Mouse (Mus musculus) stomach, embryonic 16.5 days (tissue): ENCODE data around the gene Cep250. TPM values are rescaled to one million over a fixed set of nuclear protein-coding genes. Genes with fewer than 3 reads are reported as not detected.
"Not testable (repeated sequence)": the region's sequence is repeated elsewhere in the genome, so short reads cannot be mapped to it uniquely, and the experiment has no call there.

Experiments
- ATAC-seq: fragments of 200-750 bp; cut with Nextera tagmentation; 2 replicates; pipeline ENCODE4 v1.8.0; 2017; ENCODE audit warnings: moderate number of reproducible peaks, moderate TSS enrichment; ENCODE audit not compliant: insufficient read depth, low FRiP score
- H3K27ac ChIP-seq: fragments of 300-500 bp; sonication (generic); 2 replicates; pipeline ENCODE4 v1.5.1; 2014; ENCODE audit warnings: low read length
- H3K27me3 ChIP-seq: fragments of 300-500 bp; sonication (generic); 2 replicates; pipeline ENCODE4 v1.6.1; 2014; ENCODE audit warnings: low read length, control low read depth, mixed read lengths; ENCODE audit not compliant: control insufficient read depth, insufficient read depth
- H3K36me3 ChIP-seq: fragments of 300-500 bp; sonication (generic); 2 replicates; pipeline ENCODE4 v1.6.1; 2014; ENCODE audit warnings: low read length; ENCODE audit not compliant: control insufficient read depth, insufficient read depth
- H3K4me1 ChIP-seq: fragments of 300-500 bp; sonication (generic); 2 replicates; pipeline ENCODE4 v1.6.1; 2014; ENCODE audit warnings: low read length, control low read depth, mixed read lengths; ENCODE audit not compliant: control insufficient read depth, insufficient read depth
- H3K4me2 ChIP-seq: fragments of 300-500 bp; sonication (generic); 2 replicates; pipeline ENCODE4 v1.6.1; 2014; ENCODE audit warnings: low read depth, low read length, mixed read lengths
- H3K4me3 ChIP-seq: fragments of 300-500 bp; sonication (generic); replicated peaks from 2 replicates; pipeline ENCODE4 v1.5.1; 2014; ENCODE audit warnings: mild to moderate bottlenecking, low read length
- H3K9ac ChIP-seq: fragments of 300-500 bp; sonication (generic); 2 replicates; pipeline ENCODE4 v1.6.1; 2014; ENCODE audit warnings: low read length
- H3K9me3 ChIP-seq: fragments of 300-500 bp; sonication (generic); replicated peaks from 2 replicates; pipeline ENCODE4 v1.6.1; 2016; ENCODE audit warnings: low read length, control low read depth; ENCODE audit not compliant: control insufficient read depth
- WGBS: fragments of 180-500 bp; shearing (Covaris S2); extraction: QIAGEN DNeasy Blood & Tissue Kit; methylation state at CpG from one replicate; pipeline ENCODE4 v1.1.7; 2014; 5-methylcytosine and 5-hydroxymethylcytosine counted together
- polyA plus RNA-seq: library from polyadenylated mRNA; unstranded; fragments of >200 nt; fragmentation: Nextera tagmentation; extraction: Ambion mirVana; gene quantifications from 2 replicates; pipeline ENCODE4 v1.2.1, GENCODE M21; 2015

Gene Cep250
- polyA plus RNA-seq, result 12.3 and 16.3 TPM in 2 replicates

DNA sequence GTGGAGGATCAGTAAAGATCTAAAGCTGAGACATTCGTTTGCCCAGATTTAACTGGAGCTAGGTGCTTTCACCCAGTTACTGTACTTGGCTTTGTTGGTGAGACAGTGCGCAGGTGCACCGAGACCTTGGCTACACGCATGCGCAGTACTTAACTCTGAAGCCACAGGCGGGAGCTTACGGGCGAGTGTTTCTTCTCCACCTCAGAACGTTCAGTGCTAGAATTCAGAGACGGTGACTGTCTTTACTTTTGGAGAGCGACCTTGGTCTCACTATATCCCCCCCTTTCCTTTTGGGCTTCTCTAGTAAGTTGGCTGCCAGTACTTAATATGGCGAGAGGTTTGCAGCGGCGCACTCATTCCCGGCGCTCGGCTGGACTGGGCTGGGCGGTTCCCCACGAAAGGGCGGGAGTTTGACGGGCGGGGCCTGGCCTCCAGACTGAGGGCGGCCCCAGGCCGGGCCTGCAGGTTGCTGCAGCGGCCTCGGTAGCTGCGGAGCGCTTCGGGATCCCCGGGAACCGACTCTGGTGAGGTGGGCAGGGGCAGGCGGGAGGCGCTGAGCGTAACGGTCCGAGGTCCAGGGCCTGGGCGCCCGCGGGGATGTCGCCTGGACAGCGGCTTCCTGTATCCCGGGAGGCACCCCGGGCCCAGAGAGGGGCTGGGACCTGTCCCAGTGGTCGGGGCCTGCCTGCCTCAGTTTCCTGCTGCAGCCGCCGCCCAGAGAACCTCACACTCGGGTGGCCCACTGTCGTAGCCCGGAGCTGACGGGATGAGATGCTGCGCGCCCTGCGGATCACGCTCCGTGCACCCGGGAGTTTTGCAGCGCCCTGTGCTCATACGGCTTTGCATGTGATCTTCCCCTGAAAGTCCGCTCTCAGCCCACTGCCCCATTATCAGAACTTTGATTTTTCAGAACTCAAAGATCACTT, at the start of gene Cep250:
Cep250 (plus strand) TSS at position 325 of the 926 bp plus-strand sequence.
- under 1% methylated on average over 59 of the region's 59 CpGs for WGBS
- Histone ChIP-seq H3K27ac (peak within 1 kb of the TSS; percentile 82), H3K27me3 (no peaks in the 10 kb centered on the region), H3K36me3 (no peaks in the 10 kb centered on the region), H3K9me3 (no peaks in the 10 kb centered on the region), H3K4me3 (peak within 1 kb of the TSS; percentile 71), H3K9ac (peak within 1 kb of the TSS; percentile 90), H3K4me2 (peak within 1 kb of the TSS; percentile 54), H3K4me1 (peaks cover 6% of the 10 kb centered on the region; the same call in 1 of the 2 replicates)
- peak; percentile 98 for ATAC-seq

DNA sequence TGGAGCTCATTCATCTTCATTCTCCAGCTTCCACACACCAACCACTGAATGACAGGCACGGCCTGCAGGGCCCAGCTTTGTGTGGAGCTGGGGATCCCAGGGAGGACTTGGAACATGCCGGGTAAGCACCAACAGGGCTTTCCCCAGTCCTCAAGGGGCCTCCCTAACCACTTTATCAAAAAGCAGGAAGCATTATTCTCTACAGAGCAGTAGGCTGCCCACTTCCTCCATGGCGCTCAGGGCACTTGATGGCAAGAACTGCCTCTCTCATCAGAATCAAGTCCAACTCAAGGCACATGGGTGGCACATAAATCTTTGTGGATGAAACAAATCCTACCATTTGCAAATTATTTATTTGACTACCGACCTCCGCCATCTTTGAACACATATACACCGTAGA, 41.6 kb upstream of the Cep250 start:
- Histone ChIP-seq H3K36me3 (peaks cover 3% of the 10 kb centered on the region; the same call in 1 of the 2 replicates), H3K27me3 (no peaks in the 10 kb centered on the region)
- 85% methylated on average over 6 of the region's 6 CpGs for WGBS

DNA sequence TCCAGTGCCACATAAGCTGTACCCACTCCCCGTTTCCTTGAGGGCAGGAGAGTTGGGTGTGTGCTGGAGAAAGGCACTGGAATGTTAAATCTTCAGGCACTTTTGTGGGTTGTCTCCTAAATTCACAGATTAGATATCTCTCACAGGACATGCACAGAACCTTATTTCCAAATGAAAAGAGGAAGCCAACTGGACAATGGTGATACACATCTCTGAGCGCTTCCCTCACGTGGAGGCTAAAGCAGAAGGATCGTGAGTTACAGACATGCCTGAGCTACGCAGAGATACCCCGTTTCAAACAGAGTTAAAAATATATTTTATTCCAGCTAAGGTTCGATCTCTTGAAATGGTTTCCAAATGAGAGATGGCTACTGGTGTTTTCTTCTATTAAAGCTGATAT, 33.1 kb upstream of the Cep250 start:
- no peaks in the 10 kb centered on the region for H3K27me3 ChIP-seq
- H3K4me3 ChIP-seq, result no peak overlapping the region
- no peaks in the 10 kb centered on the region for H3K9me3 ChIP-seq
- H3K4me2 ChIP-seq, result no peak overlapping the region
- H3K36me3 ChIP-seq, result no peaks in the 10 kb centered on the region
- WGBS, result 93% methylated on average over 7 of the region's 7 CpGs
- H3K27ac ChIP-seq, result no peak overlapping the region
- ATAC-seq, result no peak
- H3K4me1 ChIP-seq, result no peaks in the 10 kb centered on the region
- no peak overlapping the region for H3K9ac ChIP-seq

More for the DNA sequence above, 41.6 kb upstream of the Cep250 start:
- no peak overlapping the region for H3K4me2 ChIP-seq
- no peak for ATAC-seq
- H3K9ac ChIP-seq, result no peak overlapping the region
- no peak overlapping the region for H3K27ac ChIP-seq
- H3K4me1 ChIP-seq, result no peaks in the 10 kb centered on the region
- H3K4me3 ChIP-seq, result no peak overlapping the region
- no peaks in the 10 kb centered on the region for H3K9me3 ChIP-seq

DNA sequence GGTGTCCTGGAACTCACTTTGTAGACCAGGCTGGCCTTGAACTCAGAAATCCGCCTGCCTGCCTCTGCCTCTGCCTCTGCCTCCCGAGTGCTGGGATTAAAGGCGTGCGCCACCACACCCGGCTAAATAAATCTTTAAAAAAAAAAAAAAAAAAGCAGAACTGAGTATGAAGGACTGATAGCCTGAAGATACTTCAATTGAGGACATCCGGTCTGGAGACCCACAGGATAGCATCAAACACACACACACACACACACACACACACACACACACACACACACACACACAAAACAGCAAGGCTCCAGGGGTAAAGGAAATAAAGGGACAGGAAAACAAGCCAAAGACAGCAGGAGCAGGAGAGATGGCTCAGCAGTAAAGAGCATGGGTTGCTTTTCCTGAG, 31.0 kb upstream of the Cep250 start:
- H3K27ac ChIP-seq, H3K27me3 ChIP-seq, H3K4me3 ChIP-seq, H3K4me1 ChIP-seq, H3K9ac ChIP-seq, ATAC-seq, H3K9me3 ChIP-seq, H3K36me3 ChIP-seq, H3K4me2 ChIP-seq: not testable (repeated sequence)
- 86% methylated on average over 6 of the region's 6 CpGs for WGBS

DNA sequence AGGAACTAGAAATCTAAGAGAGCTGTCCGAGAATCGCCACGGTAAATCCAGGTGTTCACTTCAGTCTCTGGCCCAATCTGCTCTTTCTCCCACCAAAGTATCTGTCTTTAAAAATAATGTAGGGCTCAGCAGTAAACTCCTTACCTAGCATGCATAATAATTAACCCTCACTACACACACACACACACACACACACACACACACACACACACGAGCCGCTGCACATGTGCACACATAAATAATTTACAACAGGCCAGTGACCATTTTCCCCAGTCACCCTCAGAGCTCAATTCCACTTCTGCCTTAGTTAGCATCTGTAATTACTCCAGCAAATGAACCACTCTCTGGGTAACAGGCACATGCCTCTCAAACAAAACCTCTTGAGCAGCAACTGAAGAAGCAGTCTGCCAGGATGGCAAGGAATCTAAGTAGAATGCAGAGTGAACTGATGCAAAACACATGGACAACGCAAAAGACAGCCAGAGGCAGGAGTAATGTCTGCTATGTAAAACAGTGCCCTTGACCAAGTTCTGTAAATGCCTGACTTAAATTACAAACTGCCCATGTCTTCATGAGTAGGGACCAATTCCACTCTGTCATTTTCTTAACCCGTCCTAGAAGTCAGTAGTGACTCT, 27.4 kb upstream of the Cep250 start:
- Histone ChIP-seq H3K4me2 (peak overlapping the region; percentile 88), H3K27ac (peak overlapping the region; percentile 94), H3K9ac (peak overlapping the region; percentile 82; the same call in 1 of the 2 replicates), H3K4me3 (peak overlapping the region; percentile 73), H3K9me3 (no peaks in the 10 kb centered on the region), H3K27me3 (no peaks in the 10 kb centered on the region), H3K36me3 (no peaks in the 10 kb centered on the region), H3K4me1 (peaks cover 12% of the 10 kb centered on the region)
- 66% methylated on average over 7 of the region's 7 CpGs for WGBS
- no peak for ATAC-seq

DNA sequence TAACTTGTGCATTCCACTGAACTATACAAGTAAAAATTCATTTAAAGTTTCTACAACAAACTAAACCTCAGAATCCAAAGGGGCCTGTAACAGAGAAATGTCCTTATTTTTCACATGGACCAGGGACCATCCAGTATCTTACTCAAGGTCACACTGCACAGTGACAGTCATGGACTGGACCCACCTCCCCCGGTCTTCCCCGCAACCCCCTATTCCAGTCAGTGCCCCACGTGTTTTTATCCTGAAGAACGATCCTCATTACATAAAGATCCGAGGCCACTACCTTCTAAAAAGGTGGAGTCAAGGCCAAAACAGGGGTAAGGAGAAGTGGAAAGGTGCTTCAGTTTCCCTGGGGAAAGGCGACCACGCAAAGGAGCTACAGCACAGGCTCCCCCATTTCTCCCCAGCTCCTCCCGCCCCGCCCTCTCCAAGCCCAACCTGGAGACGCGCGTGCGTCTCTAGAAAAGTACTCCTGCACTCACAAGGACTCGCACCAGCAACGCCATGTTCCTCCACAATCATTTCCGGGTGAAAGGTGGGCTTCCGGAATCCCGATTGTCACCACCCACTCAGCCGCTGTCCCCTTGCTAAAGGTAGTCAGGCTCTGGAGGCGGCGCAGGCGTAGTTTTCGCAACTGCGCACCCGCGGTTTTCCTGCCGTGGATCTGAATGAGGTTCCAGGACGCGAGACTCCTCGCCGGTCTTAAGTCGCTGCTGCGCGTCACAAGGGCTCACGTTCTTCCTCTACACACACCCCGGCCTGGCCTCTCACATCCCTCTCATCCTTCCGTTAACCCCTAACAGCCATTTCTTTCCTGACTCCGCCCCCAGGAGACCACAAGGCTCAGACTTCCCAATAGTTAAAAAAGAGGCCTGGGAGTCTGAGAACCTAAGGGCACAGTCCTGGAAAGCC, 26.5 kb upstream of the Cep250 start, which contains the start of gene Uqcc1:
Uqcc1 (minus strand) TSS at position 780 of the 912 bp plus-strand sequence.
- H3K27me3 ChIP-seq, result no peaks in the 10 kb centered on the region
- peak within 1 kb of the TSS; percentile 94 for H3K27ac ChIP-seq
- peak within 1 kb of the TSS; percentile 82 for H3K9ac ChIP-seq
- peak within 1 kb of the TSS; percentile 73 for H3K4me3 ChIP-seq
- under 1% methylated on average over 38 of the region's 38 CpGs for WGBS
- peaks cover 12% of the 10 kb centered on the region for H3K4me1 ChIP-seq
- peak within 1 kb of the TSS; percentile 88 for H3K4me2 ChIP-seq
- H3K9me3 ChIP-seq, result no peaks in the 10 kb centered on the region
- peak; percentile 94 for ATAC-seq
- no peaks in the 10 kb centered on the region for H3K36me3 ChIP-seq

DNA sequence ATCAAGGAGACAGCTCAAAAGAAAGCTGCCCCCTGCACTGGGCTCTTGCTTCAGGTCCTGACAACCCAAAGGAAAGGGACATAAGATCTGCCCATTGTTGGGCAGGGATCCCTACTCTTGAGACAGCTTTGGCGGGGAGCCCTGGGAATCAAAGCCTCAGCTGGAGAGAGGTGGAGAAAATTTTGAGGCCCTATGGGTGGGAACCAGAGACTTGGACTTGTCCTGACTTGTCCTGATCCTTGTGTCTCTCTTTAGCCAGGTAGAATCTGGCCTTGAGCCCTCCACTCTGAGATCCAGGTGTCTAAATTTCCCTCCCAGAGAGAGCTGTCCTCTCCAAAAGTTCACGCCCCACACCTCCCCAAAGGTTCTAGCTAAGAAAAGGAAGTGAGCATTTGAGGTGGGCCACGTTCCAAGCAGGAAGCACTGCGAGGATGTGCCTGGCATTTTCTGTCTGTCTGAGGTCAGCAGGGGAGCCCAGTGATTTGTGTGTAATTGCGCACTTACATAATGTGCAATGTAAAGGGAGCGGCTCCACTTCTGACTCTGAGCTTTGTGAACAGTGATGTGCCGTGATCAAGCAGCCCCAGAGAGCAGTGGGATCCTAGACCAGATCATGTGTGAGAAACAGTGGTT, 16.2 kb upstream of the Cep250 start:
- no peaks in the 10 kb centered on the region for H3K9me3 ChIP-seq
- no peak for ATAC-seq
- 62% methylated on average over 7 of the region's 7 CpGs for WGBS
- H3K27me3 ChIP-seq, result no peaks in the 10 kb centered on the region
- no peak overlapping the region for H3K27ac ChIP-seq
- no peaks in the 10 kb centered on the region for H3K36me3 ChIP-seq
- H3K9ac ChIP-seq, result no peak overlapping the region
- H3K4me2 ChIP-seq, result no peak overlapping the region
- H3K4me3 ChIP-seq, result no peak overlapping the region
- peaks cover 10% of the 10 kb centered on the region for H3K4me1 ChIP-seq

DNA sequence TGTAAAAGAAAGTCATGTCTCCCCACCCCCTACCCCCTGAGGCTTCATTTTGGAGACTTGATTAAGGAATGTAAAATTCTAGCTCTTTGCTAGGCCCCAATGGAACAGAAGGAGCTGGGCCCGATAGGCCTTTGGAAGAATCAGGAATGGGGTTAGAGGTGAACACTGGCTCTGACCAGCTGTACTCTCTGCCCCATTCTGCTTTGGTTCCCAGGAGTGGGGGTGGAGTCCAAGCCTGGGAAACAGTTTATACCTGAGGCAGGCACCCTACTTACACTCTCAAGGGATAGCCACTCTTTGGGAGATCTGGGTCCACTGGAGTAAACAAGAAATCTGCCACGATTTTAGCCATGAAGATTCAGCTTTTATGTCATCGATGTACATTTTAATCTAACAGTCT, 15.6 kb upstream of the Cep250 start, which contains the start of gene Gm15557:
Gm15557 (plus strand) TSS at position 48 of the 400 bp plus-strand sequence.
- 94% methylated on average over 3 of the region's 3 CpGs for WGBS
- ATAC-seq, result no peak

More for the DNA sequence above, 15.6 kb upstream of the Cep250 start, which contains the start of gene Gm15557:
- no peak within 1 kb of the TSS for H3K9ac ChIP-seq
- H3K27me3 ChIP-seq, result no peaks in the 10 kb centered on the region
- peaks cover 10% of the 10 kb centered on the region for H3K4me1 ChIP-seq
- no peak within 1 kb of the TSS for H3K27ac ChIP-seq
- no peaks in the 10 kb centered on the region for H3K9me3 ChIP-seq
- H3K36me3 ChIP-seq, result no peaks in the 10 kb centered on the region
- no peak within 1 kb of the TSS for H3K4me3 ChIP-seq
- no peak within 1 kb of the TSS for H3K4me2 ChIP-seq
